Mouse (Mus musculus): ENCODE results near the gene Whrn.

Gene Whrn

GRCm38 (mm10) chr4:63443101-63443500 is 52.7 kb downstream of the Whrn start:
- no peak for DNase-seq

- DNase-seq, result no peak
These were observed 54.2 kb downstream of the Whrn start for GRCm38 (mm10) chr4:63441616-63442015.

- DNase-seq, result no peak
These were observed 55.5 kb downstream of the Whrn start for GRCm38 (mm10) chr4:63440262-63440661.

GRCm38 (mm10) chr4:63437968-63438367 is 57.8 kb downstream of the Whrn start:
- DNase-seq, result no peak

- DNase-seq, result no peak
These were observed 58.5 kb downstream of the Whrn start for GRCm38 (mm10) chr4:63437119-63437815.

GRCm38 (mm10) chr4:63435402-63435801 is 60.4 kb downstream of the Whrn start:
- DNase-seq, result no peak

- no peak for DNase-seq
These were observed 64.7 kb downstream of the Whrn start for GRCm38 (mm10) chr4:63431098-63431497.

- DNase-seq, result no peak
These were observed 65.4 kb downstream of the Whrn start for GRCm38 (mm10) chr4:63430357-63430756.

GRCm38 (mm10) chr4:63426308-63426707 is 69.5 kb downstream of the Whrn start:
- DNase-seq, result no peak

GRCm38 (mm10) chr4:63423811-63424210 is 72.0 kb downstream of the Whrn start:
- DNase-seq, result no peak

GRCm38 (mm10) chr4:63423231-63423630 is 72.6 kb downstream of the Whrn start:
- DNase-seq, result no peak

- DNase-seq, result no peak
These were observed 75.5 kb downstream of the Whrn start for GRCm38 (mm10) chr4:63420143-63420920.

- no peak for DNase-seq
These were observed 77.5 kb downstream of the Whrn start for GRCm38 (mm10) chr4:63418270-63418669.

- DNase-seq, result peak; percentile 63 to 73
These were observed 78.4 kb downstream of the Whrn start for GRCm38 (mm10) chr4:63417318-63417957.

GRCm38 (mm10) chr4:63414951-63415350 is 80.8 kb downstream of the Whrn start:
- no peak for DNase-seq

GRCm38 (mm10) chr4:63411222-63411621 is 84.6 kb downstream of the Whrn start:
- no peak for DNase-seq

- DNase-seq, result peak; percentile 96 to 97
These were observed 85.2 kb downstream of the Whrn start for GRCm38 (mm10) chr4:63410583-63410934.

GRCm38 (mm10) chr4:63409908-63410582 is 85.7 kb downstream of the Whrn start:
- DNase-seq, result peak; percentile 78 to 80

- peak; percentile 64 to 73 for DNase-seq
These were observed 86.4 kb downstream of the Whrn start for GRCm38 (mm10) chr4:63409317-63409907.

GRCm38 (mm10) chr4:63408649-63409048 is 87.1 kb downstream of the Whrn start:
- DNase-seq, result peak; percentile 62 to 69

- DNase-seq, result no peak
These were observed 87.5 kb downstream of the Whrn start for GRCm38 (mm10) chr4:63408247-63408646.

- no peak for DNase-seq
These were observed 90.1 kb downstream of the Whrn start for GRCm38 (mm10) chr4:63405683-63406082.

- DNase-seq, result peak in 1 of 2 experiments; percentile 36
These were observed 90.7 kb downstream of the Whrn start for GRCm38 (mm10) chr4:63405051-63405450.
